Mouse (Mus musculus) MEL (cell line): ENCODE results near the gene Ddx27.

Experiments used
- CTCF ChIP-seq, 3 experiments: IDR thresholded peaks in 2 of 3; conservative IDR thresholded peaks in 1 of 3; 2 replicates each; pipeline ENCODE4 v1.5.1; 2011 to 2012; ENCODE audit warnings: low read length in 3 of 3, low read depth in 2 of 3, mild to moderate bottlenecking in 2 of 3, improper control_type of control experiment in 1 of 3, inconsistent platforms in 1 of 3, mixed read lengths in 1 of 3, moderate library complexity in 1 of 3; ENCODE audit not compliant: control insufficient read depth in 1 of 3, insufficient read depth in 1 of 3, poor library complexity in 1 of 3, severe bottlenecking in 1 of 3
- E2F4 ChIP-seq: IDR thresholded peaks from 2 replicates; pipeline ENCODE4 v1.6.1; 2011; ENCODE audit warnings: low read depth, low read length, improper control_type of control experiment, borderline replicate concordance
- EP300 ChIP-seq, 2 experiments: IDR thresholded peaks; 2 replicates each; pipeline ENCODE4 v1.6.1; 2011; ENCODE audit warnings: improper control_type of control experiment in 2 of 2, low read length in 2 of 2, low read depth in 1 of 2, mild to moderate bottlenecking in 1 of 2
- GATA1 ChIP-seq: IDR thresholded peaks from 2 replicates; pipeline ENCODE4 v1.6.1; 2011; ENCODE audit warnings: low read depth, low read length, improper control_type of control experiment
- KAT2A ChIP-seq: conservative IDR thresholded peaks from 2 replicates; pipeline ENCODE4 v1.6.1; 2012; ENCODE audit warnings: low read depth, low read length, improper control_type of control experiment, inconsistent platforms
- MAFK ChIP-seq: IDR thresholded peaks from 2 replicates; pipeline ENCODE4 v1.6.1; 2011; ENCODE audit warnings: low read depth, mild to moderate bottlenecking, low read length, improper control_type of control experiment, borderline replicate concordance
- MXI1 ChIP-seq: IDR thresholded peaks from 2 replicates; pipeline ENCODE4 v1.6.1; 2011; ENCODE audit warnings: mild to moderate bottlenecking, low read depth, low read length, improper control_type of control experiment
- POLR2A ChIP-seq, 2 experiments: IDR thresholded peaks; 2 replicates each; pipeline ENCODE4 v1.6.1; 2011 to 2012; ENCODE audit warnings: low read length in 2 of 2, mild to moderate bottlenecking in 2 of 2, control low read depth in 1 of 2, improper control_type of control experiment in 1 of 2, low read depth in 1 of 2, moderate library complexity in 1 of 2; ENCODE audit not compliant: control insufficient read depth in 1 of 2, insufficient read depth in 1 of 2, poor library complexity in 1 of 2
- POLR2AphosphoS5 ChIP-seq: IDR thresholded peaks from 2 replicates; pipeline ENCODE4 v1.6.1; 2012; ENCODE audit warnings: low read depth, borderline replicate concordance, mild to moderate bottlenecking, inconsistent platforms, low read length, moderate library complexity, mixed read lengths
- USF1 ChIP-seq: IDR thresholded peaks from 2 replicates; pipeline ENCODE4 v1.6.1; 2014; ENCODE audit warnings: low read depth, mild to moderate bottlenecking, inconsistent platforms, low read length, improper control_type of control experiment, moderate library complexity
- ZNF384 ChIP-seq: IDR thresholded peaks from 2 replicates; pipeline ENCODE4 v1.6.1; 2012; ENCODE audit warnings: low read depth, mild to moderate bottlenecking, inconsistent platforms, low read length, improper control_type of control experiment

- TF ChIP-seq KAT2A (no peak), POLR2A (IDR thresholded peaks at IDR 0.05; ENCODE audit: control insufficient read depth in 1 of 2, insufficient read depth in 1 of 2, low read depth in 1 of 2, low read length in 2 of 2, poor library complexity in 1 of 2) (no peak), CTCF (IDR thresholded peaks at IDR 0.05 in 2 of 3, conservative IDR thresholded peaks at IDR 0.05 in 1 of 3; ENCODE audit: control insufficient read depth in 1 of 3, insufficient read depth in 1 of 3, low read depth in 2 of 3, low read length in 3 of 3, poor library complexity in 1 of 3, severe bottlenecking in 1 of 3) (no peak), POLR2AphosphoS5 (no peak), MAFK (no peak), E2F4 (no peak), USF1 (no peak), MXI1 (no peak), GATA1 (no peak), EP300 (IDR thresholded peaks at IDR 0.05; ENCODE audit: low read depth in 1 of 2, low read length in 2 of 2) (no peak), ZNF384 (no peak)
These were observed 43.2 kb downstream of the Ddx27 start for GRCm38 (mm10) chr2:167058201-167058600.
